Mouse (Mus musculus) testis, adult 2 months (tissue): ENCODE data around the gene Nxn.

Experiments
- CTCF ChIP-seq: fragments of 200-500 bp; IDR thresholded peaks from 2 replicates; pipeline ENCODE4 v1.5.1; 2012; ENCODE audit warnings: low read depth, mild to moderate bottlenecking, inconsistent platforms, low read length, moderate library complexity; ENCODE audit not compliant: control insufficient read depth, insufficient read depth, insufficient replicate concordance
- POLR2A ChIP-seq: fragments of 200-500 bp; IDR thresholded peaks from 2 replicates; pipeline ENCODE4 v1.6.1; 2012; ENCODE audit warnings: low read depth, mild to moderate bottlenecking, inconsistent platforms, low read length, moderate library complexity; ENCODE audit not compliant: control insufficient read depth

GRCm38 (mm10) chr11:76381201-76381885 is 17.6 kb downstream of the Nxn start:
- no peak for TF ChIP-seq CTCF
- no peak for TF ChIP-seq POLR2A
